Mouse (Mus musculus): ENCODE data around the gene Ildr2.

- TF ChIP-seq CTCF (IDR thresholded peaks at IDR 0.05; ENCODE audit: insufficient read depth, low read depth, low read length) = no peak
- TF ChIP-seq POLR2A (IDR thresholded peaks at IDR 0.05; ENCODE audit: insufficient read depth, low read depth, low read length) = no peak
Observed at GRCm38 (mm10) chr1:166349751-166350150, 95.8 kb downstream of the Ildr2 start.

Measured in olfactory bulb, adult 2 months (tissue).